Mouse (Mus musculus) spleen, postnatal 10 days (tissue): ENCODE data around the gene Fbln7.
A peak's percentile ranks its signal among the peaks of the same experiment; 100 is the strongest.

Source experiments
- DNase-seq, 2 experiments: peaks; one replicate each; pipeline ENCODE4 v3.0.0; 2021 to 2022; ENCODE audit warnings: low spot score in 2 of 2

The Fbln7 gene

GRCm38 (mm10) chr2:128862636-128863035 lies at the start of gene Fbln7:
Gene Fbln7 (plus strand): TSS chr2:128862981.
- no peak for DNase-seq

- DNase-seq: no peak
These were observed 46.5 kb upstream of the Fbln7 start for GRCm38 (mm10) chr2:128816311-128816710.

- no peak for DNase-seq
These were observed 45.9 kb upstream of the Fbln7 start for GRCm38 (mm10) chr2:128816916-128817315.

GRCm38 (mm10) chr2:128817387-128817785 lies 45.4 kb upstream of the Fbln7 start:
- peak in 1 of 2 experiments; percentile 50 for DNase-seq

GRCm38 (mm10) chr2:128817786-128818681 lies 44.7 kb upstream of the Fbln7 start, which contains the start of gene Tmem87b:
Gene Tmem87b (plus strand): TSS chr2:128818118.
- DNase-seq: peak; percentile 97 to 98

GRCm38 (mm10) chr2:128818956-128819643 lies 43.7 kb upstream of the Fbln7 start:
- peak in 1 of 2 experiments; percentile 9 for DNase-seq

- DNase-seq: no peak
These were observed 42.1 kb upstream of the Fbln7 start for GRCm38 (mm10) chr2:128820631-128821030.

- DNase-seq: no peak
These were observed 38.9 kb upstream of the Fbln7 start for GRCm38 (mm10) chr2:128823893-128824292.

- no peak for DNase-seq
These were observed 35.0 kb upstream of the Fbln7 start for GRCm38 (mm10) chr2:128827787-128828186.

GRCm38 (mm10) chr2:128832611-128833010 lies 30.2 kb upstream of the Fbln7 start:
- DNase-seq: no peak

GRCm38 (mm10) chr2:128833035-128833434 lies 29.7 kb upstream of the Fbln7 start:
- no peak for DNase-seq

GRCm38 (mm10) chr2:128833435-128833834 lies 29.3 kb upstream of the Fbln7 start:
- no peak for DNase-seq

GRCm38 (mm10) chr2:128837531-128837930 lies 25.2 kb upstream of the Fbln7 start:
- DNase-seq: no peak

- DNase-seq: no peak
These were observed 24.2 kb upstream of the Fbln7 start for GRCm38 (mm10) chr2:128838611-128839010.

GRCm38 (mm10) chr2:128839501-128839900 lies 23.3 kb upstream of the Fbln7 start:
- DNase-seq: no peak

GRCm38 (mm10) chr2:128842437-128842836 lies 20.3 kb upstream of the Fbln7 start:
- DNase-seq: no peak

GRCm38 (mm10) chr2:128850036-128850435 lies 12.7 kb upstream of the Fbln7 start:
- no peak for DNase-seq

- DNase-seq: no peak
These were observed 6.1 kb upstream of the Fbln7 start for GRCm38 (mm10) chr2:128856673-128857072.

- DNase-seq: no peak
These were observed 3.8 kb upstream of the Fbln7 start for GRCm38 (mm10) chr2:128858962-128859361.

- DNase-seq: no peak
These were observed 2.9 kb upstream of the Fbln7 start for GRCm38 (mm10) chr2:128859861-128860260.

- no peak for DNase-seq
These were observed 1.1 kb downstream of the Fbln7 start for GRCm38 (mm10) chr2:128863777-128864331.

GRCm38 (mm10) chr2:128865061-128865460 lies 2.3 kb downstream of the Fbln7 start:
- DNase-seq: no peak
